Mouse (Mus musculus): ENCODE data around the gene Slain2. TPM values are rescaled to one million over a fixed set of nuclear protein-coding genes. Genes with fewer than 3 reads are reported as not detected.
A peak's percentile ranks its signal among the peaks of the same experiment; 100 is the strongest.

The Slain2 gene
- polyA plus RNA-seq, 1 experiment = 48.4 TPM

- H3K4me1 ChIP-seq (ENCODE audit: control insufficient read depth, insufficient read depth, low read length) = peaks cover 6% of the 10 kb centered on the region
- no peaks in the 10 kb centered on the region for H3K36me3 ChIP-seq (ENCODE audit: control insufficient read depth, insufficient read depth, low read length, poor library complexity, severe bottlenecking)
- H3K4me3 ChIP-seq (ENCODE audit: low read depth, low read length) = no peak overlapping the region
- no peaks in the 10 kb centered on the region for H3K9me3 ChIP-seq (replicated peaks; ENCODE audit: control insufficient read depth, insufficient read depth, low read length, poor library complexity, severe bottlenecking)
- TF ChIP-seq POLR2A (IDR thresholded peaks at IDR 0.05; ENCODE audit: insufficient read depth, low read length) (no peak), EP300 (IDR thresholded peaks at IDR 0.05; ENCODE audit: insufficient read depth, low read depth, low read length) (peak; percentile 83), CTCF (IDR thresholded peaks at IDR 0.05; ENCODE audit: low read depth, low read length) (no peak)
- no peak overlapping the region for H3K9ac ChIP-seq (ENCODE audit: low read depth, poor library complexity, severe bottlenecking)
- H3K27ac ChIP-seq (ENCODE audit: insufficient read depth, low read length) = peak overlapping the region; percentile 81
- H3K27me3 ChIP-seq (ENCODE audit: control insufficient read depth, insufficient read depth, low read length, poor library complexity, severe bottlenecking) = no peaks in the 10 kb centered on the region
These were observed 16.1 kb upstream of the Slain2 start for GRCm38 (mm10) chr5:72897998-72898397.

- H3K27me3 ChIP-seq (ENCODE audit: control insufficient read depth, insufficient read depth, low read length, poor library complexity, severe bottlenecking) = no peaks in the 10 kb centered on the region
- H3K9ac ChIP-seq (ENCODE audit: low read depth, poor library complexity, severe bottlenecking) = no peak overlapping the region
- H3K4me3 ChIP-seq (ENCODE audit: low read depth, low read length) = no peak overlapping the region
- H3K9me3 ChIP-seq (replicated peaks; ENCODE audit: control insufficient read depth, insufficient read depth, low read length, poor library complexity, severe bottlenecking) = no peaks in the 10 kb centered on the region
- no peak overlapping the region for H3K27ac ChIP-seq (ENCODE audit: insufficient read depth, low read length)
- no peaks in the 10 kb centered on the region for H3K36me3 ChIP-seq (ENCODE audit: control insufficient read depth, insufficient read depth, low read length, poor library complexity, severe bottlenecking)
- TF ChIP-seq CTCF (IDR thresholded peaks at IDR 0.05; ENCODE audit: low read depth, low read length) (no peak), EP300 (IDR thresholded peaks at IDR 0.05; ENCODE audit: insufficient read depth, low read depth, low read length) (no peak), POLR2A (IDR thresholded peaks at IDR 0.05; ENCODE audit: insufficient read depth, low read length) (no peak)
- peaks cover 6% of the 10 kb centered on the region for H3K4me1 ChIP-seq (ENCODE audit: control insufficient read depth, insufficient read depth, low read length)
These were observed 14.8 kb upstream of the Slain2 start for GRCm38 (mm10) chr5:72899255-72899654.

- no peaks in the 10 kb centered on the region for H3K9me3 ChIP-seq (replicated peaks; ENCODE audit: control insufficient read depth, insufficient read depth, low read length, poor library complexity, severe bottlenecking)
- no peaks in the 10 kb centered on the region for H3K27me3 ChIP-seq (ENCODE audit: control insufficient read depth, insufficient read depth, low read length, poor library complexity, severe bottlenecking)
- H3K4me1 ChIP-seq (ENCODE audit: control insufficient read depth, insufficient read depth, low read length) = peaks cover 6% of the 10 kb centered on the region
- H3K4me3 ChIP-seq (ENCODE audit: low read depth, low read length) = no peak overlapping the region
- H3K36me3 ChIP-seq (ENCODE audit: control insufficient read depth, insufficient read depth, low read length, poor library complexity, severe bottlenecking) = no peaks in the 10 kb centered on the region
- H3K9ac ChIP-seq (ENCODE audit: low read depth, poor library complexity, severe bottlenecking) = no peak overlapping the region
- H3K27ac ChIP-seq (ENCODE audit: insufficient read depth, low read length) = peak overlapping the region; percentile 38; the same call in 1 of the 2 replicates
- no peak for TF ChIP-seq CTCF (IDR thresholded peaks at IDR 0.05; ENCODE audit: low read depth, low read length)
- TF ChIP-seq POLR2A (IDR thresholded peaks at IDR 0.05; ENCODE audit: insufficient read depth, low read length) = no peak
- TF ChIP-seq EP300 (IDR thresholded peaks at IDR 0.05; ENCODE audit: insufficient read depth, low read depth, low read length) = no peak
These were observed 12.2 kb upstream of the Slain2 start for GRCm38 (mm10) chr5:72901866-72902265.

- H3K27me3 ChIP-seq (ENCODE audit: control insufficient read depth, insufficient read depth, low read length, poor library complexity, severe bottlenecking) = no peaks in the 10 kb centered on the region
- peaks cover 6% of the 10 kb centered on the region for H3K4me1 ChIP-seq (ENCODE audit: control insufficient read depth, insufficient read depth, low read length)
- no peaks in the 10 kb centered on the region for H3K9me3 ChIP-seq (replicated peaks; ENCODE audit: control insufficient read depth, insufficient read depth, low read length, poor library complexity, severe bottlenecking)
- H3K36me3 ChIP-seq (ENCODE audit: control insufficient read depth, insufficient read depth, low read length, poor library complexity, severe bottlenecking) = no peaks in the 10 kb centered on the region
- no peak overlapping the region for H3K4me3 ChIP-seq (ENCODE audit: low read depth, low read length)
- no peak overlapping the region for H3K9ac ChIP-seq (ENCODE audit: low read depth, poor library complexity, severe bottlenecking)
- TF ChIP-seq POLR2A (IDR thresholded peaks at IDR 0.05; ENCODE audit: insufficient read depth, low read length) = no peak
- peak; percentile 72; the same call in 1 of the 2 replicates for TF ChIP-seq EP300 (IDR thresholded peaks at IDR 0.05; ENCODE audit: insufficient read depth, low read depth, low read length)
- H3K27ac ChIP-seq (ENCODE audit: insufficient read depth, low read length) = peak overlapping the region; percentile 84
These were observed 11.8 kb upstream of the Slain2 start for GRCm38 (mm10) chr5:72902312-72902711.

- no peak overlapping the region for H3K4me3 ChIP-seq (ENCODE audit: low read depth, low read length)
- no peaks in the 10 kb centered on the region for H3K27me3 ChIP-seq (ENCODE audit: control insufficient read depth, insufficient read depth, low read length, poor library complexity, severe bottlenecking)
- TF ChIP-seq POLR2A (IDR thresholded peaks at IDR 0.05; ENCODE audit: insufficient read depth, low read length) (no peak), CTCF (IDR thresholded peaks at IDR 0.05; ENCODE audit: low read depth, low read length) (no peak), EP300 (IDR thresholded peaks at IDR 0.05; ENCODE audit: insufficient read depth, low read depth, low read length) (no peak)
- H3K27ac ChIP-seq (ENCODE audit: insufficient read depth, low read length) = peak overlapping the region; percentile 84
- no peaks in the 10 kb centered on the region for H3K9me3 ChIP-seq (replicated peaks; ENCODE audit: control insufficient read depth, insufficient read depth, low read length, poor library complexity, severe bottlenecking)
- peaks cover 6% of the 10 kb centered on the region for H3K4me1 ChIP-seq (ENCODE audit: control insufficient read depth, insufficient read depth, low read length)
- no peak overlapping the region for H3K9ac ChIP-seq (ENCODE audit: low read depth, poor library complexity, severe bottlenecking)
- H3K36me3 ChIP-seq (ENCODE audit: control insufficient read depth, insufficient read depth, low read length, poor library complexity, severe bottlenecking) = no peaks in the 10 kb centered on the region
These were observed 11.1 kb upstream of the Slain2 start for GRCm38 (mm10) chr5:72902876-72903516.

- 0 out of 2 replicates have a peak overlapping the region, but pooled peaks have one; percentile 16 for H3K27ac ChIP-seq (ENCODE audit: insufficient read depth, low read length)
- no peak overlapping the region for H3K9ac ChIP-seq (ENCODE audit: low read depth, poor library complexity, severe bottlenecking)
- no peak overlapping the region for H3K4me3 ChIP-seq (ENCODE audit: low read depth, low read length)
- TF ChIP-seq POLR2A (IDR thresholded peaks at IDR 0.05; ENCODE audit: insufficient read depth, low read length) (no peak), EP300 (IDR thresholded peaks at IDR 0.05; ENCODE audit: insufficient read depth, low read depth, low read length) (no peak), CTCF (IDR thresholded peaks at IDR 0.05; ENCODE audit: low read depth, low read length) (no peak)
- H3K9me3 ChIP-seq (replicated peaks; ENCODE audit: control insufficient read depth, insufficient read depth, low read length, poor library complexity, severe bottlenecking) = no peaks in the 10 kb centered on the region
- peaks cover 6% of the 10 kb centered on the region for H3K4me1 ChIP-seq (ENCODE audit: control insufficient read depth, insufficient read depth, low read length)
- H3K27me3 ChIP-seq (ENCODE audit: control insufficient read depth, insufficient read depth, low read length, poor library complexity, severe bottlenecking) = no peaks in the 10 kb centered on the region
- no peaks in the 10 kb centered on the region for H3K36me3 ChIP-seq (ENCODE audit: control insufficient read depth, insufficient read depth, low read length, poor library complexity, severe bottlenecking)
These were observed 9.0 kb upstream of the Slain2 start for GRCm38 (mm10) chr5:72904903-72905790.
